Comparison of ENCODE assay signal across 8 mouse cellular contexts in the genomic region with DNA sequence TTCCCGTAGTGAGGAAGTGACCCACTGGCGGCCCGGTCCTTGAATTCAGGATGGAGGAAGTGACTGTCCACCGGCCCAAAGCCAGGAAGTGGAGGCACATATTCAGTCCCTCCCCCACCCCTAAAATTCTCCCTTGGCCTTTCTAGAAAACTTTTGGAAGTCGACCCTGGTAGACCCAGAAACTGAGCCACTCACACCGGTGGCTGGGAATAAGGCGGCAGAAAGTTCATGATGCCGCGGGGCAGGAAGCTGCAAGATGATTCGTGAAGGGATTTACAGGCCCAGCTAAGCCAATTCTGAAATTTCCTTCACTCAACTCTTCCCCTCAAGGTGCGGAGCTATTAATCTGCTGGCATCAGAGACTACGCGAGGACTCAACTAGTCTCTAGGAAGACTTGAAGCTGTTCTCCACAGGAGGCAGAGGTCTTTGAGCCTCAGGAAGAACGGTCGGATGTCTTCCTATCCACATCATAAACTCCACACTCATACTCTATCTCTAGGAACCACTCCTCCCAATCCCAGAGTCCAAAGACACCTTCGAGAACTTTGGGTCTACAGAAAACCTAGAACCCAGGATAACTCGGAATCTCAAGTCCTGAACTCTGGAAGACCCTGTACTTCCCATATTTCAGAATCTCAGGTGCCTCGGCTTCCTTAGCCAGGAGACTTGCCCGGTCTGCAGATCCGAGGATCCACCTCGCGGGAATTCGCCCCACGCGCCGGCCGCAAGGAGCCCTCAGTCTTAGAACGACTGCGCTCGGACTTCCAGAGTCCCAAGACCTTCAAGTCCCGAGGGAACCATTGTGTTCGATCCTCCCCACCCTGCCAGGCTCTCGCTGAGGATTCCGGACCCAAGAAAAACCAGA. TPM values are rescaled to one million over a fixed set of nuclear protein-coding genes. Genes with fewer than 3 reads are reported as not detected.
DNase-seq lines count a peak whose midpoint lies in the region; ATAC-seq and TF ChIP-seq lines count a peak whose summit lies in the region.

No protein-coding gene starts in this region.

- H3K27ac ChIP-seq in gastrocnemius, adult 2 months: peak overlapping the region; percentile 85
- peak overlapping the region; percentile 71 for H3K27ac ChIP-seq in heart, embryonic 13.5 days (replicated peaks)
- H3K27ac ChIP-seq in midbrain, embryonic 12.5 days (replicated peaks): peak overlapping the region; percentile 54

- peak; percentile 21 for DNase-seq in gastrocnemius, adult 2 months
- DNase-seq in gastrocnemius, adult 8-10 months (ENCODE audit: low spot score in 2 of 2): no peak
- DNase-seq in embryo, embryonic 10 days (ENCODE audit: low spot score): peak; percentile 20
- DNase-seq in kidney, postnatal 4 days: peak; percentile 33 to 57
- no peak for DNase-seq in ovary, postnatal 10 days (ENCODE audit: low spot score)

- H3K4me2 ChIP-seq in heart, embryonic 13.5 days: peak overlapping the region; percentile 92
- peak overlapping the region; percentile 80 for H3K4me2 ChIP-seq in midbrain, embryonic 12.5 days (replicated peaks)

- intact Hi-C loops in gastrocnemius, adult 2 months (cut with DNase I): loop anchor here (2.0 to 5.0 kb wide), 2 partner anchors 44 to 61 kb away; a partner anchor contains a TSS

- TF ChIP-seq CTCF in gastrocnemius, adult 2 months (IDR thresholded peaks at IDR 0.05): no peak

- H3K36me3 ChIP-seq in heart, embryonic 13.5 days: no peaks in the 10 kb centered on the region
- H3K36me3 ChIP-seq in midbrain, embryonic 12.5 days: no peaks in the 10 kb centered on the region

- peaks cover 20% of the 10 kb centered on the region for H3K4me1 ChIP-seq in heart, embryonic 13.5 days
- H3K4me1 ChIP-seq in midbrain, embryonic 12.5 days: peaks cover 10% of the 10 kb centered on the region; the same call in 1 of the 2 replicates

- no peaks in the 10 kb centered on the region for H3K9me3 ChIP-seq in heart, embryonic 13.5 days
- no peaks in the 10 kb centered on the region for H3K9me3 ChIP-seq in midbrain, embryonic 12.5 days

- peak overlapping the region; percentile 92 for H3K4me3 ChIP-seq in gastrocnemius, adult 2 months
- peak overlapping the region; percentile 76 for H3K4me3 ChIP-seq in heart, embryonic 13.5 days
- H3K4me3 ChIP-seq in midbrain, embryonic 12.5 days: peak overlapping the region; percentile 70

- WGBS in heart, embryonic 13.5 days: 4% methylated on average over 34 of the region's 34 CpGs
- WGBS in midbrain, embryonic 12.5 days: 7% methylated on average over 34 of the region's 34 CpGs

- H3K9ac ChIP-seq in heart, embryonic 13.5 days: peak overlapping the region; percentile 84
- peak overlapping the region; percentile 74 for H3K9ac ChIP-seq in midbrain, embryonic 12.5 days (replicated peaks)

- no peaks in the 10 kb centered on the region for H3K27me3 ChIP-seq in heart, embryonic 13.5 days (replicated peaks)
- H3K27me3 ChIP-seq in midbrain, embryonic 12.5 days: peaks cover 6% of the 10 kb centered on the region; the same call in 1 of the 2 replicates

- no peak for ATAC-seq in heart, embryonic 13.5 days (ENCODE audit: extremely low read depth, insufficient number of reproducible peaks, low FRiP score, low TSS enrichment)
- peak; percentile 53; the same call in 1 of the 2 replicates for ATAC-seq in midbrain, embryonic 12.5 days (ENCODE audit: low FRiP score, low read depth)
- no peak for ATAC-seq in inflammation-experienced regulatory T-cells, adult 6 months

RNA-seq across cellular contexts. Expression of a gene that starts 0.6 kb away (rescaled TPM):
- 10 to 100 TPM; 10.0 to 11.5 TPM for total RNA-seq in gastrocnemius, adult 2 months (2021)
- 10 to 100 TPM; 10.9 to 12.5 (median 11.9) TPM for total RNA-seq in gastrocnemius, adult 8-10 months (2022)
- polyA plus RNA-seq in heart, embryonic 13.5 days (2015; fragmentation: Nextera tagmentation; extraction: Ambion mirVana): 50.4 and 58.3 TPM in 2 replicates
- polyA plus RNA-seq in midbrain, embryonic 12.5 days (2016; fragmentation: Nextera tagmentation; extraction: Ambion mirVana): 94.3 and 102 TPM in 2 replicates
- 10 to 100 TPM; 84.8 to 90.3 (median 87.8) TPM for polyA plus RNA-seq in inflammation-experienced regulatory T-cells, adult 6 months (2017; shearing (Covaris generic))

RNA-seq across cellular contexts. Expression of a gene that starts 43.8 kb away (rescaled TPM):
- total RNA-seq in gastrocnemius, adult 2 months (2021): 10 to 100 TPM; 18.9 to 19.4 TPM
- total RNA-seq in gastrocnemius, adult 8-10 months (2022): 10 to 100 TPM; 15.4 to 23.1 (median 16.3) TPM
- polyA plus RNA-seq in heart, embryonic 13.5 days (2015; fragmentation: Nextera tagmentation; extraction: Ambion mirVana): 24.7 and 25.6 TPM in 2 replicates
- polyA plus RNA-seq in midbrain, embryonic 12.5 days (2016; fragmentation: Nextera tagmentation; extraction: Ambion mirVana): 46.7 TPM in 2 replicates
- 10 to 100 TPM; 16.8 to 28.4 (median 21.9) TPM for polyA plus RNA-seq in inflammation-experienced regulatory T-cells, adult 6 months (2017; shearing (Covaris generic))

Comparison
In these comparisons a context has a peak if more than half of its experiments do, and no peak if none do; other contexts are left out.
1. DNase-seq: peak in gastrocnemius, adult 2 months (single experiment), embryo, embryonic 10 days (single experiment) and kidney, postnatal 4 days (2 of 2); none in gastrocnemius, adult 8-10 months (0 of 2) and ovary, postnatal 10 days (single experiment).
2. Peak in every context shown above with its lines, with median percentiles within 50 percentile points of each other: H3K27ac ChIP-seq and H3K4me3 ChIP-seq.